Mouse (Mus musculus) embryonic facial prominence, embryonic 12.5 days (tissue): ENCODE results near the gene Ocrl. TPM values are rescaled to one million over a fixed set of nuclear protein-coding genes. Genes with fewer than 3 reads are reported as not detected.

Experiments used
- ATAC-seq: fragments of 200-750 bp; cut with Nextera tagmentation; 2 replicates; pipeline ENCODE4 v1.8.0; 2017; ENCODE audit not compliant: insufficient number of reproducible peaks, insufficient read depth, low FRiP score, low TSS enrichment
- H3K27ac ChIP-seq: fragments of 300-500 bp; sonication (generic); 2 replicates; pipeline ENCODE4 v1.5.1; 2016; ENCODE audit warnings: mild to moderate bottlenecking
- H3K27me3 ChIP-seq: fragments of 300-500 bp; sonication (generic); 2 replicates; pipeline ENCODE4 v1.6.1; 2016; ENCODE audit warnings: mild to moderate bottlenecking, moderate library complexity
- H3K36me3 ChIP-seq: fragments of 300-500 bp; sonication (generic); 2 replicates; pipeline ENCODE4 v1.6.1; 2016; ENCODE audit warnings: mild to moderate bottlenecking
- H3K4me1 ChIP-seq: fragments of 300-500 bp; sonication (generic); 2 replicates; pipeline ENCODE4 v1.6.1; 2016
- H3K4me2 ChIP-seq: fragments of 300-500 bp; sonication (generic); replicated peaks from 2 replicates; pipeline ENCODE4 v1.6.1; 2016; ENCODE audit warnings: mild to moderate bottlenecking, moderate library complexity
- H3K4me3 ChIP-seq: fragments of 300-500 bp; sonication (generic); 2 replicates; pipeline ENCODE4 v1.5.1; 2016; ENCODE audit warnings: mild to moderate bottlenecking
- H3K9ac ChIP-seq: fragments of 300-500 bp; sonication (generic); 2 replicates; pipeline ENCODE4 v1.6.1; 2016; ENCODE audit warnings: mild to moderate bottlenecking, moderate library complexity
- H3K9me3 ChIP-seq: fragments of 300-500 bp; sonication (generic); 2 replicates; pipeline ENCODE4 v1.6.1; 2016; ENCODE audit warnings: mild to moderate bottlenecking, moderate library complexity
- WGBS: fragments of 180-500 bp; shearing (Covaris S2); methylation state at CpG from one replicate; pipeline ENCODE4 v1.1.7; 2016; 5-methylcytosine and 5-hydroxymethylcytosine counted together
- polyA plus RNA-seq: library from polyadenylated mRNA; unstranded; fragments of >200 nt; fragmentation: Nextera tagmentation; extraction: Ambion mirVana; gene quantifications from 2 replicates; pipeline ENCODE4 v1.2.1, GENCODE M21; 2016

The Ocrl gene
- polyA plus RNA-seq, result 26.0 and 26.6 TPM in 2 replicates

- Histone ChIP-seq H3K27me3 (no peaks in the 10 kb centered on the region), H3K36me3 (no peaks in the 10 kb centered on the region), H3K27ac (peak within 1 kb of the TSS; percentile 81), H3K9ac (peak within 1 kb of the TSS; percentile 73), H3K4me3 (peak within 1 kb of the TSS; percentile 60), H3K4me2 (peak within 1 kb of the TSS; percentile 58), H3K4me1 (no peaks in the 10 kb centered on the region), H3K9me3 (no peaks in the 10 kb centered on the region)
- 22% methylated on average over 34 of the region's 35 CpGs for WGBS
- peak; percentile 91 for ATAC-seq
Measured at GRCm38 (mm10) chrX:47912306-47912792, at the start of gene Ocrl. Gene Ocrl, plus strand, starts transcription at chrX:47912387.

- H3K4me1 ChIP-seq, result no peaks in the 10 kb centered on the region
- H3K36me3 ChIP-seq, result no peaks in the 10 kb centered on the region
- no peak overlapping the region for H3K27ac ChIP-seq
- no peak overlapping the region for H3K4me2 ChIP-seq
- WGBS, result 58% methylated on average over 2 of the region's 2 CpGs
- H3K9me3 ChIP-seq, result no peaks in the 10 kb centered on the region
- no peak overlapping the region for H3K4me3 ChIP-seq
- no peak for ATAC-seq
- H3K27me3 ChIP-seq, result no peaks in the 10 kb centered on the region
- no peak overlapping the region for H3K9ac ChIP-seq
Measured at GRCm38 (mm10) chrX:47880052-47880451, 32.1 kb upstream of the Ocrl start.

- no peaks in the 10 kb centered on the region for H3K27me3 ChIP-seq
- no peak overlapping the region for H3K27ac ChIP-seq
- WGBS, result 71% methylated on average over 6 of the region's 6 CpGs
- no peak overlapping the region for H3K9ac ChIP-seq
- no peaks in the 10 kb centered on the region for H3K36me3 ChIP-seq
- no peak overlapping the region for H3K4me3 ChIP-seq
- no peaks in the 10 kb centered on the region for H3K9me3 ChIP-seq
- ATAC-seq, result no peak
- no peaks in the 10 kb centered on the region for H3K4me1 ChIP-seq
- H3K4me2 ChIP-seq, result no peak overlapping the region
Measured at GRCm38 (mm10) chrX:47882813-47883212, 29.4 kb upstream of the Ocrl start.

- Histone ChIP-seq H3K27ac (no peak overlapping the region), H3K9me3 (no peaks in the 10 kb centered on the region), H3K4me1 (no peaks in the 10 kb centered on the region), H3K36me3 (no peaks in the 10 kb centered on the region), H3K4me2 (no peak overlapping the region), H3K27me3 (no peaks in the 10 kb centered on the region), H3K9ac (no peak overlapping the region), H3K4me3 (no peak overlapping the region)
- ATAC-seq, result no peak
- WGBS, result 64% methylated on average over 2 of the region's 2 CpGs
Measured at GRCm38 (mm10) chrX:47887401-47887800, 24.8 kb upstream of the Ocrl start.

GRCm38 (mm10) chrX:47891243-47891906 lies 20.8 kb upstream of the Ocrl start:
- Histone ChIP-seq H3K9me3 (no peaks in the 10 kb centered on the region), H3K9ac (peak overlapping the region; percentile 60), H3K36me3 (no peaks in the 10 kb centered on the region), H3K4me1 (no peaks in the 10 kb centered on the region), H3K4me3 (peak overlapping the region; percentile 57), H3K27ac (0 out of 2 replicates have a peak overlapping the region, but pooled peaks have one; percentile 74), H3K27me3 (no peaks in the 10 kb centered on the region), H3K4me2 (peak overlapping the region; percentile 50)
- ATAC-seq, result peak; percentile 22; the same call in 1 of the 2 replicates
- 30% methylated on average over 11 of the region's 12 CpGs for WGBS

GRCm38 (mm10) chrX:47891907-47892430 lies 20.2 kb upstream of the Ocrl start:
- Histone ChIP-seq H3K9me3 (no peaks in the 10 kb centered on the region), H3K9ac (peak overlapping the region; percentile 60), H3K4me1 (no peaks in the 10 kb centered on the region), H3K27me3 (no peaks in the 10 kb centered on the region), H3K4me3 (peak overlapping the region; percentile 57), H3K4me2 (peak overlapping the region; percentile 50), H3K27ac (peak overlapping the region; percentile 74; the same call in 1 of the 2 replicates), H3K36me3 (no peaks in the 10 kb centered on the region)
- peak; percentile 72; the same call in 1 of the 2 replicates for ATAC-seq
- 20% methylated on average over 33 of the region's 36 CpGs for WGBS

GRCm38 (mm10) chrX:47892431-47893024 lies 19.7 kb upstream of the Ocrl start, which contains the start of gene Smarca1:
Gene Smarca1, minus strand, starts transcription at chrX:47892974.
- ATAC-seq, result peak; percentile 60; the same call in 1 of the 2 replicates
- Histone ChIP-seq H3K36me3 (no peaks in the 10 kb centered on the region), H3K27me3 (no peaks in the 10 kb centered on the region), H3K27ac (peak within 1 kb of the TSS; percentile 74; the same call in 1 of the 2 replicates), H3K9me3 (no peaks in the 10 kb centered on the region), H3K4me2 (peak within 1 kb of the TSS; percentile 50), H3K4me3 (peak within 1 kb of the TSS; percentile 57), H3K4me1 (no peaks in the 10 kb centered on the region), H3K9ac (peak within 1 kb of the TSS; percentile 60)
- 20% methylated on average over 15 of the region's 17 CpGs for WGBS

- Histone ChIP-seq H3K4me2 (peak overlapping the region; percentile 58), H3K27ac (no peak overlapping the region), H3K4me3 (peak overlapping the region; percentile 60), H3K27me3 (no peaks in the 10 kb centered on the region), H3K36me3 (no peaks in the 10 kb centered on the region), H3K9me3 (no peaks in the 10 kb centered on the region), H3K9ac (no peak overlapping the region), H3K4me1 (no peaks in the 10 kb centered on the region)
- no peak for ATAC-seq
- 18% methylated on average over 8 of the region's 8 CpGs for WGBS
Measured at GRCm38 (mm10) chrX:47912904-47913542, 836 bp downstream of the Ocrl start.

- Histone ChIP-seq H3K4me3 (no peak overlapping the region), H3K9ac (no peak overlapping the region), H3K27me3 (no peaks in the 10 kb centered on the region), H3K9me3 (no peaks in the 10 kb centered on the region), H3K4me1 (no peaks in the 10 kb centered on the region), H3K36me3 (no peaks in the 10 kb centered on the region), H3K27ac (no peak overlapping the region), H3K4me2 (peak overlapping the region; percentile 58; the same call in 1 of the 2 replicates)
- 80% methylated on average over 7 of the region's 7 CpGs for WGBS
- ATAC-seq, result no peak
Measured at GRCm38 (mm10) chrX:47913543-47913938, 1.4 kb downstream of the Ocrl start.

- Histone ChIP-seq H3K36me3 (no peaks in the 10 kb centered on the region), H3K27me3 (no peaks in the 10 kb centered on the region), H3K9me3 (no peaks in the 10 kb centered on the region), H3K4me1 (no peaks in the 10 kb centered on the region), H3K4me3 (no peak overlapping the region), H3K4me2 (no peak overlapping the region), H3K27ac (no peak overlapping the region), H3K9ac (no peak overlapping the region)
- 77% methylated on average over 1 of the region's 1 CpGs for WGBS
- ATAC-seq, result no peak
Measured at GRCm38 (mm10) chrX:47916831-47917230, 4.6 kb downstream of the Ocrl start.

GRCm38 (mm10) chrX:47920541-47920940 lies 8.4 kb downstream of the Ocrl start:
- Histone ChIP-seq H3K4me1 (no peaks in the 10 kb centered on the region), H3K36me3 (no peaks in the 10 kb centered on the region), H3K9me3 (no peaks in the 10 kb centered on the region), H3K9ac (no peak overlapping the region), H3K27me3 (no peaks in the 10 kb centered on the region), H3K27ac (no peak overlapping the region), H3K4me2 (no peak overlapping the region), H3K4me3 (no peak overlapping the region)
- no peak for ATAC-seq
- 79% methylated on average over 5 of the region's 5 CpGs for WGBS
